Mouse (Mus musculus) lung, embryonic 16.5 days (tissue): ENCODE results near the gene Crybb3. TPM values are rescaled to one million over a fixed set of nuclear protein-coding genes. Genes with fewer than 3 reads are reported as not detected.

Experiments used
- ATAC-seq: fragments of 200-750 bp; cut with Nextera tagmentation; 2 replicates; pipeline ENCODE4 v1.8.0; 2017; ENCODE audit warnings: low read depth, mild to moderate bottlenecking, moderate library complexity
- H3K27ac ChIP-seq: fragments of 300-500 bp; sonication (generic); 2 replicates; pipeline ENCODE4 v1.5.1; 2014; ENCODE audit warnings: mild to moderate bottlenecking, control low read depth, low read length
- H3K27me3 ChIP-seq: fragments of 300-500 bp; sonication (generic); 2 replicates; pipeline ENCODE4 v1.6.1; 2014; ENCODE audit warnings: low read depth, low read length, mixed read lengths; ENCODE audit not compliant: control insufficient read depth, insufficient read depth
- H3K36me3 ChIP-seq: fragments of 300-500 bp; sonication (generic); 2 replicates; pipeline ENCODE4 v1.6.1; 2014; ENCODE audit warnings: low read length; ENCODE audit not compliant: control insufficient read depth, insufficient read depth
- H3K4me1 ChIP-seq: fragments of 300-500 bp; sonication (generic); replicated peaks from 2 replicates; pipeline ENCODE4 v1.6.1; 2014; ENCODE audit warnings: low read length, mixed read lengths; ENCODE audit not compliant: control insufficient read depth, insufficient read depth
- H3K4me2 ChIP-seq: fragments of 300-500 bp; sonication (generic); 2 replicates; pipeline ENCODE4 v1.6.1; 2014; ENCODE audit warnings: low read depth, low read length, control low read depth
- H3K4me3 ChIP-seq: fragments of 300-500 bp; sonication (generic); 2 replicates; pipeline ENCODE4 v1.5.1; 2014; ENCODE audit warnings: mild to moderate bottlenecking, low read length, control low read depth
- H3K9ac ChIP-seq: fragments of 300-500 bp; sonication (generic); 2 replicates; pipeline ENCODE4 v1.6.1; 2014; ENCODE audit warnings: low read length, control low read depth
- H3K9me3 ChIP-seq: fragments of 300-500 bp; sonication (generic); 2 replicates; pipeline ENCODE4 v1.6.1; 2016; ENCODE audit warnings: low read length; ENCODE audit not compliant: control insufficient read depth
- WGBS: fragments of 180-500 bp; shearing (Covaris S2); extraction: QIAGEN DNeasy Blood & Tissue Kit; methylation state at CpG from one replicate; pipeline ENCODE4 v1.1.7; 2014; 5-methylcytosine and 5-hydroxymethylcytosine counted together
- polyA plus RNA-seq: library from polyadenylated mRNA; unstranded; fragments of >200 nt; fragmentation: Nextera tagmentation; extraction: Ambion mirVana; gene quantifications from 2 replicates; pipeline ENCODE4 v1.2.1, GENCODE M21; 2015

Crybb3 gene
- polyA plus RNA-seq, 1 experiment from 2014 or later: 1.0 TPM

DNA sequence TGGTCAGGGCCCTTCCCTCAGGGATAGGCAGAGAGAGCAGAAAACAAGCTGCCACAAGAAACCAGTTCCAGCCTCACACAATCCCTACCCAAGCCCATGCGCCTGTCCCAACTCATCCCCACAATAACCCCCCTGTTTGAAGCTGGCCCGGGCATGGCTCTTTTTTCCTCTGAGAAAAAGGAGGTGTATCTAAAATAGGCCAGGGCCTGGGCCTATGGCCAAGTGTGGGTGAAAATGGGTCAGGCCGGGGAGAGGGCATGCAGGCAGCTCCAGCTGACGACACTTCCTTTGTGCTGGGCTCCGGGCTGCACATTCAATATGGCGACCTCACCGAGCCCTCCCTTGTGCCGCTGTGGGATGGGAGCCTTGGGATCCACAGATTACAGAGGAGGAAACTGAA, 37.9 kb downstream of the Crybb3 start:
- H3K4me2 ChIP-seq: no peak overlapping the region
- no peak for ATAC-seq
- 76% methylated on average over 8 of the region's 8 CpGs for WGBS
- no peak overlapping the region for H3K4me3 ChIP-seq
- no peak overlapping the region for H3K27ac ChIP-seq
- no peak overlapping the region for H3K9ac ChIP-seq
- H3K36me3 ChIP-seq: no peaks in the 10 kb centered on the region
- peaks cover 6% of the 10 kb centered on the region for H3K4me1 ChIP-seq
- H3K27me3 ChIP-seq: no peaks in the 10 kb centered on the region
- peaks cover 4% of the 10 kb centered on the region for H3K9me3 ChIP-seq

DNA sequence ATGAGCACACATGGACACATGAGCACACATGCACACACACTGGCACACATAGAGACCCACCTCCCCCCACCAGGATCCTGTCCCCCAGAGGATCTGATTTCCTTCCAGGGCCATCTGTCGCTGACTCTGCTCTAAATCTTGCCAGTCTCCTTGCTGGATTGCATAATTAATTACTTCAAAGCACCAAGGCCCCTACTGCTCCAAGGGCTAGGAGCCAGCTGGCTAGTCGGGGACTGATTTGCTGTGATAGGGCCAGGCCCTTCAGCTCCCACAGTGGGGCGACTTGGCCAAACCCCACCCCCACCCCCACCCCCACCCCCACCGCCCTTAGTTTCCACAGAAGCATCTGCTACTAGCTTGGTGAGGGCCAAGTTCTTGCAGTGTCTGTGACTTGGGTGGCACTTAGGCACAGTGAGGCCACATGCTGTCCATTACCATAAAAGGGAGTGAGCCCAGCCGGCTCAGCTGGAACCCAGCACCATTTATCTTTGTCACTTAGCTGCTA, 39.8 kb downstream of the Crybb3 start:
- no peaks in the 10 kb centered on the region for H3K27me3 ChIP-seq
- WGBS: 15% methylated on average over 5 of the region's 5 CpGs
- peak overlapping the region; percentile 58 for H3K27ac ChIP-seq
- ATAC-seq: peak; percentile 92
- H3K9me3 ChIP-seq: peaks cover 4% of the 10 kb centered on the region
- H3K4me2 ChIP-seq: no peak overlapping the region
- no peaks in the 10 kb centered on the region for H3K36me3 ChIP-seq
- H3K9ac ChIP-seq: no peak overlapping the region
- H3K4me3 ChIP-seq: no peak overlapping the region
- H3K4me1 ChIP-seq: peaks cover 6% of the 10 kb centered on the region

DNA sequence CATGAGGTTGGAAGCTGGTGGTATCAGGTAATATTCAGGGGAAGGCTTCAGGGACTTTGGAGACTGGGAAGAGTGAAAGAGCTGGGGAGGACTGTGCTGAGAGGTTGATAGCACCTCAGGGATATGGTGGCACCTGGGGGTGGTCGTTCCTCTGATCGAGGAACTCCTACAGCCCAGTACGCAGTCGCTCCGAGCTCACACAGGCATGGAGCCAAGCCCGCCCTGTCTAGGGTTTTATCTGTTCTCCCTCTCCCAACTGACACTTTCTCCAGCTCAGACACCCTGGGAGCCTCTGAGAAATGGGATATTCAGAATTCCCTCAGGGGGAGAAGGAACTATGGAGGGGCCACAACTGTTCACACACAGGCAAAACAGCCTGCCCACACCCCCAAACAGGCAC, 40.6 kb downstream of the Crybb3 start:
- H3K4me2 ChIP-seq: no peak overlapping the region
- H3K4me1 ChIP-seq: peaks cover 12% of the 10 kb centered on the region
- H3K4me3 ChIP-seq: no peak overlapping the region
- 26% methylated on average over 6 of the region's 6 CpGs for WGBS
- H3K27ac ChIP-seq: peak overlapping the region; percentile 58; the same call in 1 of the 2 replicates
- ATAC-seq: peak; percentile 45
- no peaks in the 10 kb centered on the region for H3K27me3 ChIP-seq
- no peak overlapping the region for H3K9ac ChIP-seq
- H3K9me3 ChIP-seq: peaks cover 4% of the 10 kb centered on the region
- no peaks in the 10 kb centered on the region for H3K36me3 ChIP-seq

DNA sequence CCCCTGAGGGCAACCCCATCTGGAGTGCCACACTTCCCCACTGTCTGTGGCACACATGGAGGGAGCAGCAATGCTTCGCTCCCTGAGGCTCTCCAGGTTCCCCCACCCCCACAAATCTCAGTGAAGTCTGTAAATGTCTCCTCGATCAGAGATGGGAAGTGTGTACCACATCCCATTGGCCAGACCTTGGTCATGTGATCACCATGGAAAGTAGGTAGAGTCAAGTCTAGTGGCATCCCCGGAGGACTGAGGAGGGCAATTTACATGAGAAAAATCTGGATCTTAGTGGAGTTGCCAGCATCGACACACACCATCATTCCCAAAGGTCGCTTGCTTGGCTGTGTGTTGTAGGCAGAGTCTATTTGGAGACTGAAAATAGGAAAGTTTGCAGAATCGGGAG, 42.8 kb downstream of the Crybb3 start:
- H3K4me2 ChIP-seq: no peak overlapping the region
- no peak overlapping the region for H3K9ac ChIP-seq
- no peaks in the 10 kb centered on the region for H3K36me3 ChIP-seq
- no peak for ATAC-seq
- peaks cover 4% of the 10 kb centered on the region for H3K9me3 ChIP-seq
- H3K27me3 ChIP-seq: no peaks in the 10 kb centered on the region
- 87% methylated on average over 6 of the region's 6 CpGs for WGBS
- H3K4me1 ChIP-seq: peaks cover 26% of the 10 kb centered on the region
- no peak overlapping the region for H3K27ac ChIP-seq
- H3K4me3 ChIP-seq: no peak overlapping the region

DNA sequence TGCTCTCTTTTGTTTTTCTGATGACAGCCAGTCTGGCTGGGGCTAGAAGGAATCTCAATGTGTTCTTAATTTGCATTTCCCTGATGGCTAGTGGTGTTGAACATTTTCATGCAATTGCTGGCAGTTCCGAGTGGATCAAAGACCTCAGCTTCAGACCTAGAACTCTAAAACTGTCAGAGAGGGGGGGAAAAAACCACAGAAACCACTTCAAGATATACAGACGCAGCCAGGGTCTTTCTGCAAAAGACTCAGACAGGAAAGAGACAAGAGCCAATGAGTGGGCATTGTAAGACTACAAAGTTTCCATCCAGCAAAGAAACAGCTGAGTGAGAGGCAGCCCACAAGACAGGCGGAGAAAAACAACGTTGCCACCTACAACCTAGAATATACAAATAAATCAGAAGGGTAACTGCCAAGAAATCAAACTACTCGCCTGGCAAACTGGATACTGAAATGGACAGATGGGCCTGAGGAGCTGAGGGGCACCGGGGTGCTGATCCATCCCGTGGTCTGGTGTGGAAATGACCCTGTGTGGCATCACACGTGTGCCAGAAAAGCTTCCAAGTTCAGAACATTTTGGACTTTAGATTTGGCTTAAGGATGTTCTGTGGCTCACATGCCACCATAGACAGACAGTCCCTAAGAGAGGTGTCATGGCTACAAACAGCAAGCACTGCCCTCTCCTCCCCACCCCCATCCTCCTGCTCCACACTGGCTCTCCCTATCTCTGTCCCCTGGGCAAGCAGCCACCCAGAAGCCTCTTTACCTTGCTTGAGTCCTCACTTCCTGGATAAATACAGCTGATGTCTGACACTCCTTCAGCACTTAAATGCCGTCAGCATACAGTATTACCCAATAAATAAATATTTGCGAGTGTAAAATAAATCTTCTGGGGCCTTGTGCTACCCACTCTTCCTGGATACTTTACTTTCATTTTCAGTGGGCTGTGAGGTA, 46.0 kb downstream of the Crybb3 start:
- Histone ChIP-seq H3K4me2 (peak overlapping the region; percentile 17; the same call in 1 of the 2 replicates), H3K4me1 (peaks cover 21% of the 10 kb centered on the region), H3K27me3 (no peaks in the 10 kb centered on the region), H3K36me3 (no peaks in the 10 kb centered on the region), H3K27ac (peak overlapping the region; percentile 74), H3K9me3 (no peaks in the 10 kb centered on the region; the same call in 1 of the 2 replicates), H3K4me3 (no peak overlapping the region), H3K9ac (no peak overlapping the region)
- 31% methylated on average over 10 of the region's 10 CpGs for WGBS
- peak; percentile 72 for ATAC-seq

DNA sequence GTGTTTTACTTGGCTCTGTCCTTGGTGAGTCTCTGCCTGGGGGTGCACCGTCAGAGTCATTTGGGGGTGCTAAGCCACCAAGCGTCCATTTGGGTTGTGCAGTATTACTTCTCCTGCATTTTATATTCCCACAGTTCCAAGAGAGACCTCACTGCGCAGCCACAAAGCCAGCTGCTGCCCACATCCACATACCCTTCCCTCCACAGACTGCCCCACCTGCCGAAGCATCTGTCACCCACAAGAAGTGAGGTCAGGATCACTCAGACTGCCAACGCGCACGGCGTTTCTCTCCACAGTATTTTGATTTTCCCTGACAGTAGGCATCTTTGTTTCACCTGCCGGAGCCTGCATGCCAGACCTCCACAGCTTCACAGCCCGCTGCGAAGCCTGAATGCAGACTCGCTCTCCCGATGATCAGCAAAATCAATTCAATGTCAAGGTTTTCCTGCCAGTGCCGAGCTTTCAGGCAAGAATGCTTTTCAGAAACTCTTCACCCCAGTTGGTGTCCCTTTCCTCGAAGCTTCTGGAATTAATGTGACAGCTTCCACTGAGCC, 50.1 kb downstream of the Crybb3 start:
- H3K4me1 ChIP-seq: peaks cover 19% of the 10 kb centered on the region
- no peak overlapping the region for H3K27ac ChIP-seq
- no peak overlapping the region for H3K4me3 ChIP-seq
- no peak for ATAC-seq
- no peaks in the 10 kb centered on the region for H3K9me3 ChIP-seq
- WGBS: 69% methylated on average over 15 of the region's 15 CpGs
- no peak overlapping the region for H3K9ac ChIP-seq
- no peaks in the 10 kb centered on the region for H3K27me3 ChIP-seq
- H3K36me3 ChIP-seq: no peaks in the 10 kb centered on the region
- no peak overlapping the region for H3K4me2 ChIP-seq

DNA sequence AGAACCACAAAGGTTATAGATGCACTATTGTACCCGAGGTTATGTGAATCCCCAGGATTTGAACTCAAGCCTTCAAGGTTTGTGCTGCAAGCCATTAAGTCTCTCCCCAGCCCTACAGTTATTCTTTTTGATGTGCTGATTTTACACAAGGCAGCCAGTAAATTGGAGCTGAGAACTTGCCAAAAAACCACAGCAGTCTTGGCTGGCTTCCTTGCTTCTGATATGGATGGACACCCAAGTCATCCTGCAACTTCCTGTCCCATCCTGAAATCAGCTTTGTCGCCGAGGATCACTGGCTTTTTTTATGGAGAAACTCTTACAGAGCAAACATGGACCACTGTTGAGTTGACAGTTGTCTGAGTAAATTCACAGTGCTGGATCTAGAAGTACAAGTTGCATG, 51.3 kb downstream of the Crybb3 start:
- no peaks in the 10 kb centered on the region for H3K27me3 ChIP-seq
- H3K36me3 ChIP-seq: no peaks in the 10 kb centered on the region
- no peak for ATAC-seq
- H3K27ac ChIP-seq: no peak overlapping the region
- no peak overlapping the region for H3K4me2 ChIP-seq
- H3K9ac ChIP-seq: no peak overlapping the region
- H3K4me1 ChIP-seq: peaks cover 7% of the 10 kb centered on the region
- no peak overlapping the region for H3K4me3 ChIP-seq
- WGBS: 43% methylated on average over 3 of the region's 3 CpGs
- no peaks in the 10 kb centered on the region for H3K9me3 ChIP-seq

DNA sequence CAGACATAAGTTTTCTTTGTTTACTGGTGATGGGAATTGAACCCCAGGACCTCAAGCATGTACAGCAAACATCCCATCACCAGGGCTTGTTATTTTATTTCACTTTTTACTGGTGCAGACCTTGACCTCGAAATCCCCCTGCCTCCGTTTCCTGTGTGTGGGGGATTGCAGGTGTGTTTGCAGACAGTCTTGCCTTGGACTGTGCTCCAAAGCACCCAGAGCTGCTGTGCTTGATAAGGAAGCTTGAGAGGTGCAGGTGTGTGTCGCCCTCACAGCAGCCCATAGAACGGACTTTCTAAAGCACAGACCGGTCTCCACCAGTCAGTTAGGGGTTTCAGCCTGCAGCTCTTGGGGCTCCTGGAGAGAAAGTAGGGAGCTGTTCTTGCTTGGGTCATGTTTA, 54.7 kb downstream of the Crybb3 start:
- 50% methylated on average over 5 of the region's 5 CpGs for WGBS
- H3K36me3 ChIP-seq: no peaks in the 10 kb centered on the region
- H3K9me3 ChIP-seq: no peaks in the 10 kb centered on the region

More for the DNA sequence above, 54.7 kb downstream of the Crybb3 start:
- Histone ChIP-seq H3K27me3 (no peaks in the 10 kb centered on the region), H3K4me1 (peaks cover 12% of the 10 kb centered on the region), H3K4me3 (no peak overlapping the region), H3K9ac (no peak overlapping the region), H3K4me2 (no peak overlapping the region), H3K27ac (no peak overlapping the region)
- ATAC-seq: no peak
